Mouse (Mus musculus) adrenal gland, adult (tissue): Measurements from ENCODE around the gene Pxylp1.

Source experiments
- DNase-seq, 2 experiments: peaks; one replicate each; pipeline ENCODE4 v3.0.0; 2022 to 2023; ENCODE audit warnings: low spot score in 1 of 2; ENCODE audit not compliant: inconsistent age in 2 of 2

Gene Pxylp1

GRCm38 (mm10) chr9:96783258-96783657 is 109.2 kb downstream of the Pxylp1 start:
- DNase-seq, result peak; percentile 77 to 83

GRCm38 (mm10) chr9:96782062-96782461 is 110.4 kb downstream of the Pxylp1 start:
- DNase-seq, result peak; percentile 71 to 81
